Mouse (Mus musculus): Measurements from ENCODE around the gene Chd2.

DNA sequence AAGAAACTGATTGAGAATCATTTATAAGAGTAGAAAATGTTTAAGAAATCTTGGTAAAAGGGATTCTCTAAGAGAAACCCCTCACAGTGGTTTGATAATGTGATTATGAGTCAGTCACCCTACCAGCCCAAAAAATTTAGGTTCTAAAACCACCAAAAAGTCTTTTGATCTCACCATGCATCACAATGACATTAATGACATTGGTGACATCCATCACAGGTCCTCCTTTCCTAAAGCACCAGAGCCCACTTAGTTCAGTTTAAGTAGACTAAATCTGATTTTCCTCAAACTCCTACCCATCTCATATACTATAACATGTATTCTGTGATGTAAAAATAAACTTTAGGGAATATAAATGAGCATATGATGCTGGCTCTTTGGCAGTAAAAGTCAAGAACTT lies 9.7 kb upstream of the Chd2 start:
- TF ChIP-seq POLR2A (IDR thresholded peaks at IDR 0.05; ENCODE audit: low read depth, low read length) (no peak), CTCF (conservative IDR thresholded peaks at IDR 0.05; ENCODE audit: insufficient read depth, insufficient read length, low read depth, low read length) (no peak)

Measured in kidney, adult 2 months (tissue).